Mouse (Mus musculus): ENCODE data around the gene N4bp3. TPM values are rescaled to one million over a fixed set of nuclear protein-coding genes. Genes with fewer than 3 reads are reported as not detected.

The N4bp3 gene
- polyA plus RNA-seq, 1 experiment from 2014 or later = 43.9 TPM

GRCm38 (mm10) chr11:51593368-51593767 lies 57.3 kb downstream of the N4bp3 start:
- no peak overlapping the region for H3K9ac ChIP-seq (replicated peaks; ENCODE audit: low read depth)
- H3K9me3 ChIP-seq (ENCODE audit: low read length) = no peaks in the 10 kb centered on the region
- H3K27ac ChIP-seq (ENCODE audit: low read length) = no peak overlapping the region
- DNase-seq (ENCODE audit: low spot score) (no peak), ATAC-seq (no peak)
- H3K27me3 ChIP-seq (replicated peaks; ENCODE audit: insufficient read depth, low read length) = no peaks in the 10 kb centered on the region
- no peak overlapping the region for H3K4me2 ChIP-seq (replicated peaks; ENCODE audit: low read depth, low read length)
- 97% methylated on average over 4 of the region's 4 CpGs for whole genome bisulfite sequencing
- no peak overlapping the region for H3K4me3 ChIP-seq (ENCODE audit: low read depth, low read length)
- H3K4me1 ChIP-seq (ENCODE audit: insufficient read depth, low read depth, low read length) = 0 out of 2 replicates have a peak, but pooled peaks cover 2% of the 10 kb centered on the region
- no peak for TF ChIP-seq CTCF (IDR thresholded peaks at IDR 0.05)
- TF ChIP-seq EP300 (IDR thresholded peaks at IDR 0.05) = no peak
- peaks cover 46% of the 10 kb centered on the region for H3K36me3 ChIP-seq (ENCODE audit: insufficient read depth, low read length)

Other genes with a start within 250 kb of the N4bp3 start
- gene Phykpl, start 66.1 kb downstream of the N4bp3 start, polyA plus RNA-seq (2015; fragmentation: Nextera tagmentation; extraction: Ambion mirVana) = 10.8 and 12.0 TPM in 2 replicates
- gene Hnrnpab, start 44.0 kb downstream of the N4bp3 start, polyA plus RNA-seq (2015; fragmentation: Nextera tagmentation; extraction: Ambion mirVana) = 152 and 167 TPM in 2 replicates
- gene Nhp2, start 31.1 kb downstream of the N4bp3 start, polyA plus RNA-seq (2015; fragmentation: Nextera tagmentation; extraction: Ambion mirVana) = 60.1 and 67.2 TPM in 2 replicates
- gene Rmnd5b, start 14.9 kb downstream of the N4bp3 start, polyA plus RNA-seq (2015; fragmentation: Nextera tagmentation; extraction: Ambion mirVana) = 43.2 and 46.4 TPM in 2 replicates
- 2.5 and 3.1 TPM in 2 replicates for gene D930048N14Rik, start 112 bp upstream of the N4bp3 start, polyA plus RNA-seq (2015; fragmentation: Nextera tagmentation; extraction: Ambion mirVana)
- gene 0610009B22Rik, start 38.0 kb upstream of the N4bp3 start, polyA plus RNA-seq (2015; fragmentation: Nextera tagmentation; extraction: Ambion mirVana) = 90.6 and 95.9 TPM in 2 replicates
- gene Sec24a, start 112.8 kb upstream of the N4bp3 start, polyA plus RNA-seq (2015; fragmentation: Nextera tagmentation; extraction: Ambion mirVana) = 10.3 and 10.5 TPM in 2 replicates
- gene Sar1b, start 112.8 kb upstream of the N4bp3 start, polyA plus RNA-seq (2015; fragmentation: Nextera tagmentation; extraction: Ambion mirVana) = 121 and 125 TPM in 2 replicates
- 3.1 and 3.9 TPM in 2 replicates for gene Jade2, start 206.8 kb upstream of the N4bp3 start, polyA plus RNA-seq (2015; fragmentation: Nextera tagmentation; extraction: Ambion mirVana)

Measured in lung, postnatal 0 days (tissue).